Mouse (Mus musculus): Measurements from ENCODE around the gene Hipk2.

DNA sequence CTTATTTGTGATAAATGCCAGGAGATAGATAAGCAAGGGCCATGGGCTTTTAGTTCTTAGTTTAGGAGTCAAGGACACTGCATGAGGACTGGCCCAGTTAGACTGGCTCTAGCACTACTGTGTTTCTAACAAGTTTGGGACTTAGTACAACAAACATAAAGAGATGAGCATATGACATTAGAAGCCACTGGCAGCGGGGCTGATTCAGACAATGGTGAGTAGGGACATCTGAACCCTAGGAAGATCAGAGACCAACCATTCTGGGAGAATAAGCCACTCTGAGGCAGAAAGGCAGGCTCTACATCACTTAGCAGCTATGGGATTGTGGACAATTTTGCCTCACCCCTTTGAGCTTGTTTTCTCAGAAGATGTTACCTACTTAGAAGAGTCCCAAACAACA is 79.6 kb downstream of the Hipk2 start:
- TF ChIP-seq CTCF (IDR thresholded peaks at IDR 0.05; ENCODE audit: low read depth): no peak
- no peak for TF ChIP-seq EP300 (optimal IDR thresholded peaks at IDR 0.05)
